Mouse (Mus musculus) ES-Bruce4 (cell line): Measurements from ENCODE around the gene Ackr1.

ENCODE experiments used
- CTCF ChIP-seq: IDR thresholded peaks from one replicate; pipeline ENCODE4 v1.8.1; 2011; ENCODE audit warnings: low read depth, low read length
- POLR2A ChIP-seq: IDR thresholded peaks from one replicate; pipeline ENCODE4 v1.8.1; 2011; ENCODE audit warnings: low read length; ENCODE audit not compliant: insufficient read depth

DNA sequence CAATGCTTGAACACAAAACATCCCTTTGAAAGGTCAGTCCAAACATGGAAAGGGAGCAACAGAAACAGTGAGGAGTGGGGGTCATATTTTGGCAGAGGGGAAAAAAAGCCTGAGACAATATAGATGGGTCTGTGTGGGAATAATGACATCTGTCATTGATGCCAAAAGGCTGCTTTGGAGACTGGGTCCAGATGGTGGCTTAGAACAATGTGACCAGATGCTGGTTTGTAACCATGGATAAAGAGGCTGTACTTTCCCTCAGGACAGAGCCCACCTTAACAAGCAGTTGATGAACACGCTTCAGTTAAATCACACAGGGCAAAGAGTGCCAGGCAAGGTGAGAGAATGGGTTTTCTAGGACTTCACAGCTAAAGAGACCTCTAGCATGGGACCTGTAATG lies 8.9 kb upstream of the Ackr1 start:
- no peak for TF ChIP-seq POLR2A
- TF ChIP-seq CTCF, result no peak
